Mouse (Mus musculus): Measurements from ENCODE around the gene Arntl2. TPM values are rescaled to one million over a fixed set of nuclear protein-coding genes. Genes with fewer than 3 reads are reported as not detected.
"Not testable (repeated sequence)": the region's sequence is repeated elsewhere in the genome, so short reads cannot be mapped to it uniquely, and the experiment has no call there.

Gene Arntl2
- total and polyA plus RNA-seq, 2 experiments = 2.4 to 6.1 TPM

DNA sequence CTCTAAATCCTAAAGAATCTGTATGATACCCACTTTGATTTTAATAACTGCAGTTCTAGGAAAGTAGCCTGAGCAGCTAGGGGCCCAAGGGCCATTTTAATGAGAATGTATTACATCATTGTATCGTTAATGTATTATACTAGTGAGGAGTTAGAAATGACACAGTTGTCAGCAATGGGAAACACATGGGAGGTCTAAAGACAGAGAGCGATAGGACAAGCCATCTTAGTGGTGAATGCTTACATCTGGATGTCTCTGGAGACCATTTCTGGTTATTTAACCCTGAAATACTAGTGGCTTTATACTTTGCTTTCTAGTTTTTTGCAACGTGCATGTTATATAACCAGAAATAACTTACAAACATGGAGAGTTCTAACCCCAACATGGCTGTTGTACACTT, 56.1 kb downstream of the Arntl2 start:
- DNase-seq (ENCODE audit: extremely low read depth, low read depth, low spot score) = no peak
- 85% methylated on average over 3 of the region's 3 CpGs for WGBS
- Histone ChIP-seq H3K27ac (replicated peaks; ENCODE audit: insufficient read depth, low read depth, low read length) (no peak overlapping the region), H3K4me3 (ENCODE audit: insufficient read depth, low read depth, low read length) (no peak overlapping the region), H3K79me2 (ENCODE audit: control insufficient read depth, insufficient read depth, low read length) (no peaks in the 10 kb centered on the region), H3K4me1 (ENCODE audit: control insufficient read depth, insufficient read depth, low read length) (no peaks in the 10 kb centered on the region), H3K27me3 (ENCODE audit: control insufficient read depth, insufficient read depth, low read length) (no peaks in the 10 kb centered on the region), H3K36me3 (ENCODE audit: control insufficient read depth, insufficient read depth, low read length) (no peaks in the 10 kb centered on the region), H3K9ac (ENCODE audit: low read depth, low read length) (no peak overlapping the region)
- TF ChIP-seq POLR2A (IDR thresholded peaks at IDR 0.05; ENCODE audit: extremely low read depth, insufficient read depth, low read length) = no peak
- TF ChIP-seq CTCF (IDR thresholded peaks at IDR 0.05; ENCODE audit: low read depth, low read length) = no peak

DNA sequence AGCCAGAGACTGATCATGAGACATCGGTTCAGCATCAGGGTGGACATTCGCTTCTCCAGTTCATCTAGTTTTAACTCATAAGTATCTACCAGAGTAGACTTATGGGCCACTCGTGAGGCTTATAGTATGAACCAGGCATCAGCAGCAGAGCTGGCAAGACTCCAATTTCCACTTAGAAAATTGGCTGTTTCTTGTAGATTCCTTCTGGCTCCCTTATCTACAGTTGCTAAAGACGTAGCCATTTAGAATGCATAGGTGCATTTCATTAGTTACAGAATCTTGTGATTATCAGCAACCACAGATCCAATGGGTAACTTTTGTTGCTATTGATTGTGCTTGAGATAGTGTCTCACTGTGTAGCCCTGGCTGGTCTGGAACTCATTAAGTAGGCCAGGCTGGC, 56.9 kb downstream of the Arntl2 start:
- no peaks in the 10 kb centered on the region for H3K27me3 ChIP-seq (ENCODE audit: control insufficient read depth, insufficient read depth, low read length)
- H3K27ac ChIP-seq (replicated peaks; ENCODE audit: insufficient read depth, low read depth, low read length) = no peak overlapping the region
- H3K9ac ChIP-seq (ENCODE audit: low read depth, low read length) = no peak overlapping the region
- 79% methylated on average over 4 of the region's 4 CpGs for WGBS
- H3K4me3 ChIP-seq (ENCODE audit: insufficient read depth, low read depth, low read length) = no peak overlapping the region
- no peaks in the 10 kb centered on the region for H3K4me1 ChIP-seq (ENCODE audit: control insufficient read depth, insufficient read depth, low read length)
- no peaks in the 10 kb centered on the region for H3K36me3 ChIP-seq (ENCODE audit: control insufficient read depth, insufficient read depth, low read length)
- no peak for TF ChIP-seq CTCF (IDR thresholded peaks at IDR 0.05; ENCODE audit: low read depth, low read length)
- TF ChIP-seq POLR2A (IDR thresholded peaks at IDR 0.05; ENCODE audit: extremely low read depth, insufficient read depth, low read length) = no peak
- no peaks in the 10 kb centered on the region for H3K79me2 ChIP-seq (ENCODE audit: control insufficient read depth, insufficient read depth, low read length)
- no peak for DNase-seq (ENCODE audit: extremely low read depth, low read depth, low spot score)

GRCm38 (mm10) chr6:146855185-146855584, 59.3 kb downstream of the Arntl2 start:
- H3K36me3 ChIP-seq (ENCODE audit: control insufficient read depth, insufficient read depth, low read length) = no peaks in the 10 kb centered on the region
- TF ChIP-seq CTCF (IDR thresholded peaks at IDR 0.05; ENCODE audit: low read depth, low read length) = no peak
- no peak for TF ChIP-seq POLR2A (IDR thresholded peaks at IDR 0.05; ENCODE audit: extremely low read depth, insufficient read depth, low read length)
- DNase-seq (ENCODE audit: extremely low read depth, low read depth, low spot score) = no peak

DNA sequence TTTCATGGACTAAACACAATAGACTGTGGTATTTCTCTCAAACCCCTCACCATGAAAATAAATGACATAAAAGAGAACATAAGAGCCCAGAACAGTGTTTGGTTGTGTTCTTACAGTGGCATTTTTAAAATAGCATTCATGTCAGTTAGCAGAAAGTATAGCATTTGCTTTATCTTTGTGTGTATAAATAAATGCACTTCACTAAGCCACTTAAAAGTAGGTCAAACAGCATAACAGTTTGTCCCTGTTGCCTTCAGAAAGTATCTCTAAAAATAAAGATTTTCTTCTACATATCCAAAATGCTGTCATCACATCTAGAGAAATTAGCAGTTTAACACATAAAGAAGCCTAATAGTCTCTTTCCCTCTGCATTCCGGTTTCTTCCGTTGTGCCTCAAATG, 61.5 kb downstream of the Arntl2 start:
- no peak overlapping the region for H3K4me3 ChIP-seq (ENCODE audit: insufficient read depth, low read depth, low read length)
- no peak overlapping the region for H3K27ac ChIP-seq (replicated peaks; ENCODE audit: insufficient read depth, low read depth, low read length)
- no peak overlapping the region for H3K9ac ChIP-seq (ENCODE audit: low read depth, low read length)
- peaks cover 2% of the 10 kb centered on the region; the same call in 1 of the 2 replicates for H3K4me1 ChIP-seq (ENCODE audit: control insufficient read depth, insufficient read depth, low read length)
- 95% methylated on average over 2 of the region's 2 CpGs for WGBS
- H3K36me3 ChIP-seq (ENCODE audit: control insufficient read depth, insufficient read depth, low read length) = no peaks in the 10 kb centered on the region
- TF ChIP-seq CTCF (IDR thresholded peaks at IDR 0.05; ENCODE audit: low read depth, low read length) = no peak
- no peak for TF ChIP-seq POLR2A (IDR thresholded peaks at IDR 0.05; ENCODE audit: extremely low read depth, insufficient read depth, low read length)
- H3K79me2 ChIP-seq (ENCODE audit: control insufficient read depth, insufficient read depth, low read length) = no peaks in the 10 kb centered on the region
- DNase-seq (ENCODE audit: extremely low read depth, low read depth, low spot score) = no peak
- no peaks in the 10 kb centered on the region for H3K27me3 ChIP-seq (ENCODE audit: control insufficient read depth, insufficient read depth, low read length)

More at GRCm38 (mm10) chr6:146855185-146855584, 59.3 kb downstream of the Arntl2 start:
- no peaks in the 10 kb centered on the region for H3K79me2 ChIP-seq (ENCODE audit: control insufficient read depth, insufficient read depth, low read length)
- H3K27me3 ChIP-seq (ENCODE audit: control insufficient read depth, insufficient read depth, low read length) = no peaks in the 10 kb centered on the region
- no peak overlapping the region for H3K27ac ChIP-seq (replicated peaks; ENCODE audit: insufficient read depth, low read depth, low read length)
- no peaks in the 10 kb centered on the region for H3K4me1 ChIP-seq (ENCODE audit: control insufficient read depth, insufficient read depth, low read length)
- no peak overlapping the region for H3K9ac ChIP-seq (ENCODE audit: low read depth, low read length)
- H3K4me3 ChIP-seq (ENCODE audit: insufficient read depth, low read depth, low read length) = no peak overlapping the region
- 93% methylated on average over 9 of the region's 9 CpGs for WGBS

GRCm38 (mm10) chr6:146863154-146863553, 67.3 kb downstream of the Arntl2 start:
- Histone ChIP-seq H3K4me1 (ENCODE audit: control insufficient read depth, insufficient read depth, low read length) (peaks cover 2% of the 10 kb centered on the region; the same call in 1 of the 2 replicates), H3K9ac (ENCODE audit: low read depth, low read length) (no peak overlapping the region), H3K27ac (replicated peaks; ENCODE audit: insufficient read depth, low read depth, low read length) (no peak overlapping the region), H3K36me3 (ENCODE audit: control insufficient read depth, insufficient read depth, low read length) (no peaks in the 10 kb centered on the region), H3K4me3 (ENCODE audit: insufficient read depth, low read depth, low read length) (no peak overlapping the region), H3K79me2 (ENCODE audit: control insufficient read depth, insufficient read depth, low read length) (no peaks in the 10 kb centered on the region), H3K27me3 (ENCODE audit: control insufficient read depth, insufficient read depth, low read length) (no peaks in the 10 kb centered on the region)
- DNase-seq (ENCODE audit: extremely low read depth, low read depth, low spot score) = no peak
- TF ChIP-seq POLR2A (IDR thresholded peaks at IDR 0.05; ENCODE audit: extremely low read depth, insufficient read depth, low read length) (no peak), CTCF (IDR thresholded peaks at IDR 0.05; ENCODE audit: low read depth, low read length) (no peak)
- 90% methylated on average over 2 of the region's 2 CpGs for WGBS

- not testable (repeated sequence) for H3K9ac ChIP-seq (ENCODE audit: low read depth, low read length); H3K4me3 ChIP-seq (ENCODE audit: insufficient read depth, low read depth, low read length); H3K4me1 ChIP-seq (ENCODE audit: control insufficient read depth, insufficient read depth, low read length); H3K36me3 ChIP-seq (ENCODE audit: control insufficient read depth, insufficient read depth, low read length); DNase-seq (ENCODE audit: extremely low read depth, low read depth, low spot score); H3K27ac ChIP-seq (replicated peaks; ENCODE audit: insufficient read depth, low read depth, low read length); H3K79me2 ChIP-seq (ENCODE audit: control insufficient read depth, insufficient read depth, low read length); H3K27me3 ChIP-seq (ENCODE audit: control insufficient read depth, insufficient read depth, low read length)
- WGBS = 96% methylated on average over 5 of the region's 5 CpGs
Measured at GRCm38 (mm10) chr6:146864370-146864769, 68.5 kb downstream of the Arntl2 start.

Measured in liver, adult 2 months (tissue).